Mouse (Mus musculus) T-helper 1 cell (primary cell): ENCODE measurements at regions not wholly inside any gene's neighbourhood (a gene's known extent, or its start where the extent isn't known, plus 50 kb on each side); places are given as distances from the start of the nearest gene placed in this dataset.

Source experiments
- in situ Hi-C: fragments of 300-600 bp; cut with MboI, MseI; formaldehyde crosslinking; loops from one replicate; pipeline ENCODE4 v1.15.1; 2025; ENCODE audit warnings: high pct_unique_total_duplicates

- in situ Hi-C loops: no loop called here
These were observed 50.6 kb upstream of the Dusp10 start for GRCm38 (mm10) chr1:183962486-183962885.

- in situ Hi-C loops: no loop called here
These were observed 49.8 kb upstream of the Dusp10 start for GRCm38 (mm10) chr1:183963286-183963685.
